Mouse (Mus musculus): Measurements from ENCODE around the gene Ptpa.

- TF ChIP-seq CTCF (IDR thresholded peaks at IDR 0.05; ENCODE audit: low read depth, low read length) (no peak), POLR2A (IDR thresholded peaks at IDR 0.05; ENCODE audit: extremely low read depth, insufficient read depth, low read length) (no peak)
Measured at GRCm38 (mm10) chr2:30440211-30440700, 24.4 kb downstream of the Ptpa start.

Measured in liver, adult 2 months (tissue).